Mouse (Mus musculus) thymus, adult 18-20 months (tissue): ENCODE measurements around the gene Sdf2l1.
A peak's percentile ranks its signal among the peaks of the same experiment; 100 is the strongest.
"Not testable (repeated sequence)": the region's sequence is repeated elsewhere in the genome, so short reads cannot be mapped to it uniquely, and the experiment has no call there.

Source experiments
- DNase-seq, 2 experiments: peaks; one replicate each; pipeline ENCODE4 v3.0.0; 2022; ENCODE audit warnings: mixed read lengths in 2 of 2

The Sdf2l1 gene

GRCm38 (mm10) chr16:17132089-17132905 lies at the start of gene Sdf2l1:
Sdf2l1 (minus strand) TSS chr16:17132383.
- peak; percentile 93 to 94 for DNase-seq

GRCm38 (mm10) chr16:17181382-17181781 lies 49.2 kb upstream of the Sdf2l1 start:
- DNase-seq: no peak

GRCm38 (mm10) chr16:17179706-17180105 lies 47.5 kb upstream of the Sdf2l1 start:
- no peak for DNase-seq

- no peak for DNase-seq
Observed at GRCm38 (mm10) chr16:17177623-17178170, 45.5 kb upstream of the Sdf2l1 start.

GRCm38 (mm10) chr16:17175765-17176164 lies 43.6 kb upstream of the Sdf2l1 start:
- no peak for DNase-seq

GRCm38 (mm10) chr16:17168049-17168448 lies 35.9 kb upstream of the Sdf2l1 start:
- DNase-seq: no peak

- DNase-seq: no peak
Observed at GRCm38 (mm10) chr16:17167179-17167578, 35.0 kb upstream of the Sdf2l1 start.

GRCm38 (mm10) chr16:17165478-17165877 lies 33.3 kb upstream of the Sdf2l1 start:
- DNase-seq: not testable (repeated sequence)

GRCm38 (mm10) chr16:17154346-17154745 lies 22.2 kb upstream of the Sdf2l1 start:
- DNase-seq: no peak

GRCm38 (mm10) chr16:17151874-17152273 lies 19.7 kb upstream of the Sdf2l1 start:
- no peak for DNase-seq

- DNase-seq: no peak
Observed at GRCm38 (mm10) chr16:17150520-17151258, 18.5 kb upstream of the Sdf2l1 start.

- DNase-seq: peak in 1 of 2 experiments; percentile 16
Observed at GRCm38 (mm10) chr16:17148084-17148483, 15.9 kb upstream of the Sdf2l1 start.

GRCm38 (mm10) chr16:17147391-17147929 lies 15.3 kb upstream of the Sdf2l1 start:
- DNase-seq: peak in 1 of 2 experiments; percentile 15

- peak; percentile 54 to 55 for DNase-seq
Observed at GRCm38 (mm10) chr16:17146772-17147235, 14.6 kb upstream of the Sdf2l1 start, which contains the start of gene Ccdc116. Ccdc116 (minus strand) TSS chr16:17147229.

- DNase-seq: no peak
Observed at GRCm38 (mm10) chr16:17144339-17144738, 12.2 kb upstream of the Sdf2l1 start, which contains the start of gene Ydjc. Ydjc (plus strand) TSS chr16:17144621.

GRCm38 (mm10) chr16:17137355-17137754 lies 5.2 kb upstream of the Sdf2l1 start:
- DNase-seq: no peak

- no peak for DNase-seq
Observed at GRCm38 (mm10) chr16:17132906-17133200, 670 bp upstream of the Sdf2l1 start.

GRCm38 (mm10) chr16:17131191-17132088 lies 743 bp downstream of the Sdf2l1 start:
- DNase-seq: peak in 1 of 2 experiments; percentile 34

GRCm38 (mm10) chr16:17127292-17127691 lies 4.9 kb downstream of the Sdf2l1 start:
- DNase-seq: peak; percentile 14 to 46

- peak; percentile 67 to 80 for DNase-seq
Observed at GRCm38 (mm10) chr16:17124871-17125520, 7.2 kb downstream of the Sdf2l1 start, which contains the start of gene 2610318N02Rik. 2610318N02Rik (minus strand) TSS chr16:17125167.

GRCm38 (mm10) chr16:17124119-17124870 lies 7.9 kb downstream of the Sdf2l1 start:
- no peak for DNase-seq
